11 mouse cellular contexts compared by ENCODE assay signal in genomic region chr11:3416399-3416798, GRCm38 (mm10).
"Had no signal": no experiment of that assay in that cellular context is flagged by ENCODE, and none has a peak within 500 bp of the region (broad histone marks: within the 10 kb centered on the region; RNA-seq: fewer than 3 reads in every experiment).

No protein-coding gene starts in this region.

- DNase-seq: retina, postnatal 1 day; right cerebral cortex, adult 18-20 months; right cerebral cortex, postnatal 14 days; right cerebral cortex, postnatal 25 days; right cerebral cortex, postnatal 4 days; spleen, adult 18-20 months; thymus, adult 18-20 months; thymus, adult 2 months; thymus, postnatal 14 days; thymus, postnatal 25 days; thymus, postnatal 36 days had no signal
